Mouse (Mus musculus): ENCODE measurements at regions not wholly inside any gene's neighbourhood (a gene's known extent, or its start where the extent isn't known, plus 50 kb on each side); places are given as distances from the start of the nearest gene placed in this dataset.

DNA sequence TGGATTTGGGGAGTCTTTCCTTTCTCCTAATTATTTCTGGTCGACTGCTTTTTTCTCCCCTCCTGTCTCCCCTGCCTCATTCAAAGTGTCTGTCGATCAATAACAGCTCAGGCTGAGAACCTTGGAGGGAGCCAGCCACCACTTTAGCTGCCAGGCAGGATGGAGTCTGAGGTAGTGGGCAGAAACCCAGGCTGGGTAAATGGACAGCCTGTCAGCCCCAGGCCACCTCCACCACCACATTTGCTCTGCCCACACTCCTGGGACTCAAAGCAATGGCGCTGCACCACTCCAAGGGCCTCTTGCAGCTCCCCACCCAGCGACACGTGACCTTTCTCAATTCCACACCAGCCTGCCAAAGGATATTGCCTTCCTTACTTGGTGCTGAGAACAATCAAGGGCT is 290.7 kb upstream of the Myt1l start:
- WGBS: 46% methylated on average over 5 of the region's 5 CpGs

DNA sequence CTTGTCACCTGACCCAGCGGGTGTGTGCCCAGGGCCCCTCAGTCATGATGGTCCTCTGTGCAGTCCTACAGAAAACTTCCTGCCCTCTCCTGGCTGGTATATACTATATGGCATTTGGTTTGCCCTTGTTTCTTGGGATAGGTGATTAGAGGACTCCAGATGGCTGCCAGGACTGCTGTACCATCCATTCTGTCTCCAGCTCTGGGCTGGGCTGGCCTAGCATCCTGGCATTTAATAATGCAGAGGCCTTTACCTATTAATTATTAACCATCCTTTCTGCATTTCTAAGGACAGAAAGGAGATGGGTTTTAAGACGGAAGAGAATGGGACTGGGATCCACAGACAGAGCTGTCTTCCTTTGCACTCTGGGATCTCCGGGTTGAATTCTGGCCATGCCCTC is 288.7 kb upstream of the Myt1l start:
- Histone ChIP-seq H3K27ac (no peak overlapping the region), H3K27me3 (no peaks in the 10 kb centered on the region), H3K9ac (no peak overlapping the region), H3K4me3 (no peak overlapping the region), H3K4me2 (replicated peaks) (no peak overlapping the region), H3K36me3 (no peaks in the 10 kb centered on the region), H3K9me3 (no peaks in the 10 kb centered on the region), H3K4me1 (0 out of 2 replicates have a peak, but pooled peaks cover 7% of the 10 kb centered on the region)
- ATAC-seq (ENCODE audit: low FRiP score, low read depth): no peak
- 88% methylated on average over 3 of the region's 3 CpGs for WGBS

More for the DNA sequence above, 290.7 kb upstream of the Myt1l start:
- ATAC-seq (ENCODE audit: low FRiP score, low read depth): no peak
- Histone ChIP-seq H3K4me2 (replicated peaks) (no peak overlapping the region), H3K27ac (no peak overlapping the region), H3K36me3 (no peaks in the 10 kb centered on the region), H3K9me3 (no peaks in the 10 kb centered on the region), H3K27me3 (peaks cover 4% of the 10 kb centered on the region; the same call in 1 of the 2 replicates), H3K4me3 (no peak overlapping the region), H3K4me1 (0 out of 2 replicates have a peak, but pooled peaks cover 7% of the 10 kb centered on the region), H3K9ac (no peak overlapping the region)

DNA sequence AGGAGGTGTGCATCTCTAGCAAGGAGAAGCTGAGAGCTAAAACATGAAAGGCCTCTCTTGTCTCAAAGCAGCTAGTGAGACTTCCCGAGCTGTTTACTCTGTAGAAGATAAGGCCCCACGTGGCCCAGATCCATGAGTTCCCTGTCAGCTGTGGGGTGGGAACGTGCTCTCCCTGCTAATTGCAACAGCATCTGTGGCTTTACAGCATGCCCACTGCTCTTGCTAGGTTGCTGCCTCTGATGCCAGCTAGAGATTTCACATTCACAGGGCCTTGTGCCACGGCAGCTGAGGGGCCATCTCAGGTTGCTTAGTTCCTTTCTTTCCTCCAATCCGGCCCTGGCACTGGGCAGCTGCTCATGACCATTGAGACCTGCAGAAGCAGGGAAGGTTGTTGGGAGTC is 288.2 kb upstream of the Myt1l start:
- H3K4me2 ChIP-seq (replicated peaks): no peak overlapping the region
- WGBS: 30% methylated on average over 5 of the region's 5 CpGs
- H3K27ac ChIP-seq: no peak overlapping the region
- 0 out of 2 replicates have a peak, but pooled peaks cover 7% of the 10 kb centered on the region for H3K4me1 ChIP-seq
- ATAC-seq (ENCODE audit: low FRiP score, low read depth): no peak
- no peak overlapping the region for H3K4me3 ChIP-seq
- no peaks in the 10 kb centered on the region for H3K9me3 ChIP-seq
- no peaks in the 10 kb centered on the region for H3K27me3 ChIP-seq
- H3K36me3 ChIP-seq: no peaks in the 10 kb centered on the region
- no peak overlapping the region for H3K9ac ChIP-seq

DNA sequence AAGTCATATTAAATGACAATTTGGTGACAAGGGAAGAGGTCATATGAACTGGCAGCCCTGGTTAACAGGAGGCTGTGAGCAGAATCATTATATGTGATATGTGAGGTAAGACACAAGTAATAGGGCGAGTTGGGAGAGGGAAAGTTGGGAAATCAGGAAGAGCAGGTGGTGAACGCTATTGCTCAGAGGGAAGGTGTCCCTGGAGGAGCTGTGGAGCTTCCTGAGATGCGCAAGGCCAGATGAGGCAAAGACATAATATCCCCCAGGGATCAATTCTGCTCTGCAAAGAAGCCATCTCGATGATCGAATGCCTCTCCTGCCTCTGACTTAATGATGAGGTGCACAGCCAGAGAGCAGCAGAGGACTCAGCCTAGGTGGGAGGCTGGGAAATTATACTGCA is 285.1 kb upstream of the Myt1l start:
- Histone ChIP-seq H3K27ac (no peak overlapping the region), H3K36me3 (no peaks in the 10 kb centered on the region), H3K9me3 (no peaks in the 10 kb centered on the region), H3K27me3 (no peaks in the 10 kb centered on the region), H3K4me2 (replicated peaks) (no peak overlapping the region), H3K9ac (no peak overlapping the region), H3K4me3 (no peak overlapping the region), H3K4me1 (0 out of 2 replicates have a peak, but pooled peaks cover 3% of the 10 kb centered on the region)
- ATAC-seq (ENCODE audit: low FRiP score, low read depth): no peak
- WGBS: 78% methylated on average over 5 of the region's 5 CpGs

DNA sequence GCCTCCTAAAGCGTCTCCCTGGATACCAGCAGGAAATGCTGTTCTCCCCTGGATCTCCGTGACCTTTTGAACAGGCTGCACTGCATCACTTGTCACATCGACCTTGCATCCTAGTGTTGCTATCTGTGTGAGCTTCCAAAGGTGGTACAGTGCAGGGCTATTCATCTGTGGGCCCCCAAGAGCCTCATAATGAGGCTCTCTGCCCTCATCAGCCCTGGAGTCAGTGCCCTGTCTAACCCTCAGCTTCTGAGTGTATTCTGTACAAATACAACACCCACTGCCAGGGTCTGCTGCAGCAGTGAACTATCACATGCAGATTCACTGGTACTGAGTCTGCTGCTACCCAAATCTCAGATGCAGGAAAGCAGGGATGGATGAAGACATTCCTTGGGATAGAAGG is 282.1 kb upstream of the Myt1l start:
- Histone ChIP-seq H3K4me3 (no peak overlapping the region), H3K9ac (no peak overlapping the region), H3K36me3 (no peaks in the 10 kb centered on the region), H3K4me1 (no peaks in the 10 kb centered on the region), H3K27me3 (no peaks in the 10 kb centered on the region), H3K27ac (no peak overlapping the region), H3K4me2 (replicated peaks) (no peak overlapping the region), H3K9me3 (no peaks in the 10 kb centered on the region)
- no peak for ATAC-seq (ENCODE audit: low FRiP score, low read depth)
- 33% methylated on average over 3 of the region's 3 CpGs for WGBS

DNA sequence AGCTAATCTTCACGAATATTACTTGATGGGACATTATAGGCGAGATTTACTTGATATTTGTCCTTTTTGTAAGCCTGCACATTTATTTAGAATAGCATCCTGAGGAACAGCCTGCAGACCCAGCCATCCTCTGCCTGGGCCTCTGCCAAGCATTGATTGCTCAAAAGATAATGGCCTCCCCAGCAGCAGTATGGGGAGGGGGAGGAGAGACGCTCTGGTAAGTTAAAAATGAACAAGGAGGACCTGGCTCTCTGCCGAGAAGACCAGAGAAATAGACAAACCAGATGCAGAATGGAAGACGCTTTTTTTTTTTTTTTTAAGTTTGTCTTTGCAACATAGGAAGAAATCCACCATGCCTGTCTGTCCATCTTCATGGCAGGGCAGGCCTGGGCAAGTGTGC is 280.8 kb upstream of the Myt1l start:
- H3K36me3 ChIP-seq: no peaks in the 10 kb centered on the region
- H3K4me3 ChIP-seq: no peak overlapping the region
- H3K4me2 ChIP-seq (replicated peaks): no peak overlapping the region
- 71% methylated on average over 5 of the region's 5 CpGs for WGBS
- H3K27ac ChIP-seq: no peak overlapping the region
- ATAC-seq (ENCODE audit: low FRiP score, low read depth): no peak
- H3K9ac ChIP-seq: no peak overlapping the region
- no peaks in the 10 kb centered on the region for H3K9me3 ChIP-seq
- H3K4me1 ChIP-seq: no peaks in the 10 kb centered on the region; the same call in 1 of the 2 replicates
- H3K27me3 ChIP-seq: no peaks in the 10 kb centered on the region

DNA sequence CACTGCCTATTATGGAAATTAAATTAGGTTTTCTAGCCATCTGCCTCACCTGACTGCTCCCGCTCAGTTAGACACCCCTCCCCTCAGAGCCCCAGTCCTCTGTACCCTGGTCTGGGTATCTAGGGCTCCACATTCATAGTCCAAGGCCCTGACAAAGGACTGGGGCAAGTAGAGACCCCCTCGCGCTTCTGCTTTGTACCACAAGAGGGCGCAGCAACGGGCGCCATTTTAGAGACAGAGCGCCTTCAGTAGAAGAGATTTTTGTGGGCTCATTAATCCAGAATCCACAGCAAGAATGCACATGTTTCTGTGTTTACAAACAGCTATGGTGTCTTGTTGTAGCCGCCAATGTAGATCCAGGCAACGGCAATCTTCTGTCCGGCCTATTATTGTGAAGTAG is 279.7 kb upstream of the Myt1l start:
- Histone ChIP-seq H3K9me3 (no peaks in the 10 kb centered on the region), H3K4me1 (no peaks in the 10 kb centered on the region; the same call in 1 of the 2 replicates), H3K27me3 (no peaks in the 10 kb centered on the region), H3K9ac (no peak overlapping the region), H3K27ac (no peak overlapping the region), H3K4me2 (replicated peaks) (no peak overlapping the region), H3K4me3 (no peak overlapping the region), H3K36me3 (no peaks in the 10 kb centered on the region)
- WGBS: 83% methylated on average over 10 of the region's 10 CpGs
- ATAC-seq (ENCODE audit: low FRiP score, low read depth): no peak

DNA sequence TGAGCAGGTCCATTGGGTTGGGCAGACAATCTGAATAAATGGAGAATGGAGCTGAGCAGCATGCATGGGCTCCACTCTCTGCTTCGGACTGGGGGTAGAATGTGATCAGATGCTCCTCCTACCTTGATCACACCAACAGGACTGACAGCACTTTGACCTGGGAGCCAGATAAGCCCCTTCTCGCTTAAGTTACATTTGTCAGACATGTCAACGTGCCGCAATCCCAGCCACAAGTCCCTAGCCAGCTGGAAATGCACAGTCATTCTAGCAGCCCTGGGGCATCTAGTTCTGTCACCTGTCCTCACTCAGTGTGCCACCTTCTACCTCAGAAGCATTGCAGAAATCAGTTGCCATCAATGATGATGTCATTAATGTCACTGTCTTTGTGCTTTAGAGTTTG is 272.1 kb upstream of the Myt1l start:
- ATAC-seq (ENCODE audit: low FRiP score, low read depth): no peak
- Histone ChIP-seq H3K36me3 (no peaks in the 10 kb centered on the region), H3K4me2 (replicated peaks) (no peak overlapping the region), H3K4me3 (no peak overlapping the region), H3K27ac (no peak overlapping the region), H3K4me1 (peaks cover 26% of the 10 kb centered on the region), H3K9ac (no peak overlapping the region), H3K27me3 (no peaks in the 10 kb centered on the region), H3K9me3 (no peaks in the 10 kb centered on the region)
- WGBS: 87% methylated on average over 4 of the region's 4 CpGs

DNA sequence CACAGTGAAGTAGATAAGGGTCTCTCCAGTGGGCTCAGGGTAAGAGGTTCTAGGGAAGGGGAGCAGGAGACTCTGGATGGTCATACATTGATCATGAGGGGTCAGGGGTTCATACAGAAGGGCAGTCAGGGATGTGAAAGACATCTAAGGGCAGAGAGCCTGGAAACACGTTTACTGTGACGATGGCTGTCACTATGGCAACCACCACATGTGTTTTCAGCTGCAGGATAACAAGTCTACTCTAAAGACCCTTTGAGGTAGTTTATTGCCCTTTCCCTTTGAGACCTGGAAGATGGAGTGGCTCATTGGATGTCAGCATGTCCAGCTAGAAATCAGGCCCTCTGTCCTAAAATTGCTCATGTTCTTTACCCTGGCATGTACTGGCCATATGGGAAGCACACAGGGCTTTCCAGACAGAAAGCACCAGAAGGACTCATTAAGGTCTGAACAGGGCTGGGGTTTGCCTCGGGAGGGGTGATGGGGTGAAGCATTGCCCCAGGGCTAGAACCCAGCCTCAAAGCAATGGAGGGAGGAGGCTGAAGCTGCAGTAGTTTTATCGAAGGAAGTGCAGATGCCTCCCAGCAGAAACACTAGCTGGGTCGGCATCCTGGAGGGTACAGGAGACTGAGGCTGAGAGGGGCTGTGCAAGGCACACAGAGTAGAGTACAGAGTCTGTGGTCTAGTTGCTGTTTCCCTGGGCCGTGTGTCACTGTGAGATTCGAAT is 271.0 kb upstream of the Myt1l start:
- no peaks in the 10 kb centered on the region for H3K36me3 ChIP-seq
- no peak overlapping the region for H3K9ac ChIP-seq
- H3K9me3 ChIP-seq: no peaks in the 10 kb centered on the region
- H3K27ac ChIP-seq: peak overlapping the region; percentile 59; the same call in 1 of the 2 replicates
- WGBS: 11% methylated on average over 7 of the region's 7 CpGs
- no peaks in the 10 kb centered on the region for H3K27me3 ChIP-seq
- peaks cover 26% of the 10 kb centered on the region for H3K4me1 ChIP-seq
- no peak for ATAC-seq (ENCODE audit: low FRiP score, low read depth)
- no peak overlapping the region for H3K4me3 ChIP-seq
- H3K4me2 ChIP-seq (replicated peaks): 0 out of 2 replicates have a peak overlapping the region, but pooled peaks have one; percentile 46

DNA sequence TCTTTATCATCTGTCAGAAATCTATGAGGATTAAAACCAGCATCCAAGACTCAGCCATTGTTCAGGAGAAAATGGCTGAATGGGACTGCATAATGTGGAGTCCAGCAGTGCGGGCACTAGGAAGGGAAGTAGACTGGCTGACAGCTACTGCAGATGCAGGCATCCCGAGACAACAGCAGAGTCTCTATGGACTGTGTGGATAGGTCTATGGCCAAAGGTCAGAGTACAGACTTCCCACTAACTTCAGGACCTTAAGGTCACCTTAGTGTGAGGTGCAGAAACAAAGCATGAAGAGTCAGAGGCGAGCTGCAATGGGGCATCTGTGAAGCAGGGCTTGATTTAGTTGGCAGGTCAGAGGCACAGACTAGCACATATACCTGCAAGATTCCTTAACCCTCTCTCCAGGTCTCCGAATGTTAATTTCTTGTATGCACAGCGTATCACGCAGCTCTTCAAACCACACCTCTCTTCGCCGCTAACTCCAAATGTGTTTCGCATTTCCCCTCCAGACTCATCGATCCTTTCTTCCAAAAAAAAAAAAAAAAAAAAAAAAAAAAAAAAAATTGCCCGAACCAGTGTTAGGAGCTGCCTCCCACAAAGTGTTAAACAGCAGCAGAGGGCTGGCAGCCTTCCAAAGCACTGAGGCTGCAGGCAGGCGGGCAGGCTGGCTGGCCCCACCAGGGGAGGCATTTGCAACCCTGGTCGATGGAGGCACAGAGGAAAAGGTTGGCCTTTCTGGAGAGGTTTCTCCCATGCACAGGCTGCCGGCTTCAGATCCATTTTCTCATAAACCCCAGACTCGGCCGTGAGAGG is 270.2 kb upstream of the Myt1l start:
- H3K9ac ChIP-seq: no peak overlapping the region
- H3K9me3 ChIP-seq: no peaks in the 10 kb centered on the region
- peak overlapping the region; percentile 5; the same call in 1 of the 2 replicates for H3K4me3 ChIP-seq
- peak overlapping the region; percentile 75 for H3K27ac ChIP-seq
- peak overlapping the region; percentile 46 for H3K4me2 ChIP-seq (replicated peaks)
- H3K27me3 ChIP-seq: no peaks in the 10 kb centered on the region
- ATAC-seq (ENCODE audit: low FRiP score, low read depth): peak; percentile 54; the same call in 1 of the 2 replicates
- peaks cover 26% of the 10 kb centered on the region for H3K4me1 ChIP-seq
- no peaks in the 10 kb centered on the region for H3K36me3 ChIP-seq
- WGBS: 11% methylated on average over 16 of the region's 16 CpGs

DNA sequence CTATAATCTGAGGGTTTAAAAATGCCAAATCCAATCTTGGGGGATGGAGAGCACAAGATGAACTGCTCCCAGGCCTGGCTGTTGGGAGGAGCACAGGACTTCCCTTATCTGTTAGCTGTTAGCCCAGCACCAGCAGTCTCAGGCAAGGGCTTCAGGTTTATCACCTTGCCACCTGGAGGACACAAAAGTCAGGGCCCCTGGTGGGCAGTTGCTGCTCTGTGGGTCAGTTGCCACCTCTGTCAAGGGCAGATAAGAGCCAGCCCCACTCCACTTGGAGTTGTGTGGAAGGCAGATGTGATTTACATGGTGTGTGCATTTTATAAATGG is 269.7 kb upstream of the Myt1l start:
- no peaks in the 10 kb centered on the region for H3K9me3 ChIP-seq
- H3K36me3 ChIP-seq: no peaks in the 10 kb centered on the region
- no peak for ATAC-seq (ENCODE audit: low FRiP score, low read depth)
- H3K27ac ChIP-seq: peak overlapping the region; percentile 75
- no peak overlapping the region for H3K9ac ChIP-seq
- peak overlapping the region; percentile 46 for H3K4me2 ChIP-seq (replicated peaks)
- H3K4me3 ChIP-seq: peak overlapping the region; percentile 5; the same call in 1 of the 2 replicates
- no peaks in the 10 kb centered on the region for H3K27me3 ChIP-seq
- H3K4me1 ChIP-seq: peaks cover 26% of the 10 kb centered on the region

DNA sequence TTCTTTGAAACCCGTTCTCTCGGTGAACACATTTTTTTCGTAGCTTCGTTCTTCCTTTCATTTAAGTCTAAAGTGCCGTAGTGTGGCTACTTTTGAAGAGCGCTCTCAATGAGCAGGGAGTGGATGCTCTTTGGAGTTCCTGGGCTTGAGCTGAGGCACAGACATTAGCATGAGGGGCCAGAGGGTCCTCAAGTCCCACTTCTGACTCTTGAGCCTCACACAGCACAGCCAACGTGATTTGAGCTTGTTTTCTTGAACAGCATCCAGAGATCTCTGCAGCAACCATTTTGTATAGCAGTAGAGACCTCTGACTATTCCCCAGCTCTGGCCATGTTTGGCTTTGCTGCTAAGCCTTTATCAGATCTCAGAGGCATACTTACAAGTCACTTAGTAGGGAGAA is 269.2 kb upstream of the Myt1l start:
- no peak overlapping the region for H3K4me2 ChIP-seq (replicated peaks)
- H3K4me1 ChIP-seq: peaks cover 26% of the 10 kb centered on the region
- H3K27me3 ChIP-seq: no peaks in the 10 kb centered on the region
- ATAC-seq (ENCODE audit: low FRiP score, low read depth): no peak
- H3K4me3 ChIP-seq: no peak overlapping the region
- peak overlapping the region; percentile 75 for H3K27ac ChIP-seq
- WGBS: 49% methylated on average over 7 of the region's 7 CpGs
- no peak overlapping the region for H3K9ac ChIP-seq
- no peaks in the 10 kb centered on the region for H3K36me3 ChIP-seq
- H3K9me3 ChIP-seq: no peaks in the 10 kb centered on the region

Measured in limb, embryonic 13.5 days (tissue).